Mouse (Mus musculus) CD4-positive, CD25-positive, alpha-beta regulatory T cell, adult 2 months (primary cell): ENCODE data around the gene Gm6588.
A peak's percentile ranks its signal among the peaks of the same experiment; 100 is the strongest.

ENCODE experiments used
- DNase-seq: peaks from one replicate; pipeline ENCODE4 v3.0.0-alpha.2; 2012; ENCODE audit warnings: low read depth, low spot score

Gene Gm6588

DNA sequence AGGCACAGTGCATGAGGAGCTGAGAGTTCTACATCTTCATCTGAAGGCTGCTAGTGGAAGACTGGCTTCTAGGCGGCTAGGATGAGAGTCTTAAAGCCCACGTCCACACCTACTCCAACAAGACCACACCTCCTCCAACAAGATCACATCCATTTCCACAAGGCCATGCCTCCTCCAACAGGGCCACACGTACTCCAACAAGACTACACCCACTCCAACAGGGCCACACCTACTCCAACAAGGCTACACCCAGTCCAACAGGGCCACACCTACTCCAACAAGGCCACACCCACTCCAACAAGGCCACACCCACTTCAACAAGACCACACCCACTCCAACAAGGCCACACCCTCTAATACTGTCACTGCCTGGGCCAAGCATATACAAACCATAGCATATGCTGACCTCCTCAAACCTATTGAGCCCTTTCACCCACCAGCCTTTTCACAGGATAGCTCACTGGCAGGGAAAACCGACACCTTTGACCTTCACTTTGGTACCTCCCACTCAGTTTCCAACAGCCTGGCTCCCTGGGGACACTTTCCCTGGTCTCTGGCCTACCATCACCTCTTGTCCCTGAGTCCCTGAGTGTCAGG is 19.9 kb downstream of the Gm6588 start:
- DNase-seq, result no peak

DNA sequence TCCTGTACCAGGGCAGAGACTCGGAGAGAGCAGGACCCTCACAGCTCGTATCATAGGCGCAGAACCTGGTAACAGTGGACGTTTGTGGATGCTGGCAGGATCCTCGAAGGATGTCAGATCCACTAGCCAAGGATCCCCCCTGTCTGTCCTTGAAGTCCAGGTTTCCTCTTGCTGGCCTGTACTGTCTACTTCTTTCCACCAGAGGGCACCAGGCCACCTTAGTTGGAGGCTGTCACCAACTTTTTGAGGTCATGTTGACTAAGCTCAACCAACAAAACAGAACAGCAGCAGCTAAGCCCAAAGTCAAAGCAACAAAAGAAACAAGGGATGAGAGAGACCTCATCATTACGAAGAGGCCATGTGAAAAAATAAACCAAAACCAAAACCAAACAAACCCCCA is 20.9 kb downstream of the Gm6588 start:
- peak; percentile 40 for DNase-seq

DNA sequence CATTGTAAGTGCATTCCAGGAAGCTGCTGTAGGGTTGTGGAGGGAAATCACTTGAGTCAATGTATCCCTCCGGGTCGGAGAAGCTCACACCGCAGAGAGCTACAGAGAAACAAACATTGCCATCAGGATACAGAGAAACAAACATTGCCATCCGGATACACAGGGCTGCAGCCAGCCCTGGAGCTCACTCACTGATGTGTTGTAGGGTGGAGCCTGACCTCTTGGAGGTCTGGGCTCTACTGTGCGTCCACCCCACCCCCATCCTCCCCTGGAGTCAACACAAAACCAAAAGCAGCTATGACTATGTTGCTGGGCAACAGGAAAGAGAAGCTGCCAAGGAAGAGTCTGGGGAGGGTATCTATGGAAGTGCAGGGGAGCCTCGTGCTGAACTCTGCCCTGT is 24.2 kb downstream of the Gm6588 start:
- DNase-seq, result no peak

DNA sequence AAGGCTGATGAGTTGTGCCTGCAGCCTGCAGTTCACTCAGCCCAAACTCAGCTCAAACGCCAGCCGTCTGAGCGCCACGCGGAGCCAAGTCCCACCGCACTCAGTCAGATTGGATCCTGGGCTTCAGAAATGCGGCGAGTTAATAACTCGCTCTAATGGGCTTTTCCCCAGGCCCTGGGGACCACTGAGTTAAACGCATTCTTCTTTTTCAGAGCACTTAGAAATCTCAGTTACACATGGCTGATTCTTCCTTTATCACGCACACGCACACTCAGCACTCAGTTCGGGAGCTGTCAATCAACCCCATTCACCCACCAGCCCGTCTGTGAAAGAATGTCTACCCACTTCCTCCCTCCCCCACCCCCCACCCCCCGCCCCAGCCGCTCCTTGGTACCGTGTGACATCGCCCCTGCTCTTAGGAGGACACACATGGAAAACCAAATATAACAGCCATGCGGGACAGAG is 32.8 kb downstream of the Gm6588 start:
- DNase-seq, result no peak

DNA sequence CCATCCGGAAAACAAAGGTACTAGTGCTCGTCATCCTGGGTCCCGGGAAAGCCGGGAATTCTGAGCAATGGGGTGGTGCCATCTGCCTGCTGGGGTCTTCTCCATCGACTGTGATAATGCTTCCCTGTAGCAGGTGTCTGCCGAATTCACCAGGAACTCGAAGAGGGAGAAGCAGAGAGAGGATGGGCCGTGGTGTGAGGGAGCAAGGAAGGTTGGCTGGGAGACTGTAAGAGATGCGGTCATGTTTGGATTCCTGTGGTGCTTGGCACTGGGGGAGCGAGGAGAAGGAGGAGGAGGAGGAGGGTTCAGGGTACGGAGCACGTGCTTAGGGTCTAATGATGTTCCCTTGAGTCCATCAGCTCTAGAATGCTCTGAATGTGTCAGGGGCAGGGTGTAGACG is 33.3 kb downstream of the Gm6588 start:
- DNase-seq, result no peak

DNA sequence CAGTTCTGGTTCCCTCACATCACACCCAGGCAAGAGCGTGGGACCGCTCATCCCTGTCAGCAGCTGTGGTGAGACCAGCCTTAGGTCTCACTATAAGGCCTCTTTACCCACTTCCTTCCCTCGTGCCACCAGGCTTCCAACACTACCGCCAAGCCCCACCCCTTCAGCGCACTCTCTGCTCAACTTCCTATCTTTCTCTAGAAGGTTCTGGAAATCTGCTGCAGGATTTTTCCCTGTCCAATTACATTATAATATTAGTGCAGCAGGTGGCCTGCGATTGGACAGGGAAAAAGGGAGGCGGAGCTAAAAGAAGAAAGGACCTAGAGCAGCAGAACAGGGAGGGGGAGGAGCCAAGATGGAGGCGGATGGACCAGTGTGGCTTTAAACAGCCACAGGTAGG is 33.8 kb downstream of the Gm6588 start:
- peak; percentile 25 for DNase-seq

DNA sequence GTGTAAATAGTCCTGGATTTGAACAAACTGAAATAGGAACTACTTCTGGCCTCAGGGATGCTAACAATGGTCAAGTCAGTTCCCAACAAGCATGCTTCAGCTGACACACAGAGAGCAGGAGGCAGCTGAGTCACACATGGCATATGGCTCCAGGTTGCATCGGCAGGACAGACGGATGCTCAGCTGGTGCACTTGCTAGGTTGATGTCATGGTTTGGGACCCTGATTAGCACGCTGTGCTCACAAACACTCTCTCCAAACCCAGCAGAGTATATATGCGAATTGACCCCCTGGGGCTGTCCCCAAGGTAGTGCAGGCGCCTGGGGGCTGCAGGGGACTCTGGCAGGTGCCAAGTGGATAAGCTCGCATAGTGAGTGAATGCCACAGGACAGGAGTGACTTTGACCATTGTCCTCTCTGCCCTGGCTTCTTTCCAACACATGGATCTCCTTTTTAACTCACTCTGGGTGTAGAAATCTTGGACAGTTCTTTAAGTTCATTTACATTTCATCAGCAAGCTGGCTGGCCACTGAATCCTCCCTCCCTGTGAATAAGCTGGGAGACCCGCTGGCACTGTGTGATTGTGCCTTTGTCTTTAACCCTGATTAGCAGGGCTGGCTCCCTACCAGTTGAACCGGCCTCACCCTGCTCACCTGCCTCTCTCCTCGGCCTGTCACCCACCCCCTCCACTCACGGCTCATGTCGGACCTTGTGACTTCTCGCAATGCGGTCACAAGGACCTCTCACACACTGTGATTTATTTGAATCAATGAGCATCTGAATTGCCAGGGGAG is 35.9 kb downstream of the Gm6588 start:
- no peak for DNase-seq

DNA sequence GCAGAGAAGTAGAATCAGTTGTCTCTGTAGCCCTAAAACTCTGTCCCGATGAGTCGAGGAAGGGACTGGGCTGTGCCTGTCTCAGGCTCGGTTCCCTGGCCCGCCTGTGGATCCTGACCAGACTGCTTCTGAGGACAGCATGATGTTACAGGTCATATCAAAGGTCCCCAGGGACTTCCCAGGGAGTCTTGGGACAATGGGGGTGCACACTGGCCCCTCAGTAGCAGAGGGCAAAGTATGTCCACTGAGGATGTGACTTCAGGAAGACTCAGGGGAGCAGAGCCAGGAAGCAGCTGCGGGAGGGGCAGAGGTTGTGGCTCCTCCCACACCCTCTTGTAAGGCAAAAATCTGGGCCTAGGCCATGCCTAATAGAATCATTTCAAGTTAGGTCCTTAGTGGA is 37.2 kb downstream of the Gm6588 start:
- DNase-seq, result no peak

DNA sequence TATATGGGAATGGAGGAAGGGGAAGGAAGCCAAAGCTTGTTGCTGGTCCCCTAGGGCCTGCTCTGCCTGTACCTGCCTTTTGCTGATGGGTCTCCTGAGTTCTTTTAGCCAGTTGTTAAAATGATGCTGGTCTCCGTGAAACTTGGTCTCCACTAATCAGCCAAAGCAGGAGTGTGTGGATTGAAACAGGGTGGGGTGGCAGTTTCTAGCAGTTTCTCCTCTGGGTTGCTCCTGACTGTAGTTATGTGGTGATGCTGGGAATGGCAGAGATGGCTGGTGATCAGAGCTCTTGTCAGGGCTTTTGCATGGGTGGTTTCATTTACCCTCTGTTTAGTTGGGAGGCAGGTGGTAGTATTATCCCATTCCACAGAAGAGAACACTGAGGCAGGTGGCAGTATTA is 38.3 kb downstream of the Gm6588 start:
- no peak for DNase-seq

DNA sequence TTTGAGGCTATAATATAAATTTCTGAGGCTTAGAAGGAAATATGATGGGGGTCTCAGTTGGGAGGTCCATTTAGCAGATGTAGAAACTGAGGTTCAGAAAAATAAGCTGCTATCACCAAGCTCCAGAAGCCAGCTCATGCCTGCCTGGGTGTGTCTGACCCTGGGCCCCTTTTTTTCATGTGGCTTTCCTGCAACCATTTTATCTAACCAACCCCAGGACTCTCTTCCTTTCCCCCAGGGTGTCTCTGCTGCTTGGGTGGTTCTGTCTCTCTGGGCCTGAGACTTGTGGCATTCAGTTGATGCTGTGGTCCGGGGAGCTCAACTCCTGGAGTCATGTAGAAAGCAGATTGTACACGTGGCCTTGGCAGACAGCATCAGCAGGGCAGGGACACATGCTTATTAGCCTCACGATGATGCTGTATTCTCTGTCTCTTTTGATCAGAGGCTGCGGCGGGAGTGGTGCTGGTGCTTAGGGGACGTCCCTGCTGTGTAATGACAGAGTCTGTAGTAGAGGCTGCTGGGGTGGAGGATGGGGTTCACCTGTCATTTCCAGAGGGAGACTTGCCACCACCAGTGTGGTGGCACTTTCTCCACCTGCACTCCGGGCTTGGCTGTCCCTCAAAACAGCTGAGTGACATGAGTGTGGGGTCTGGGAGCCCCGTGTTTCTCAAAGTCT is 39.0 kb downstream of the Gm6588 start:
- DNase-seq, result peak; percentile 40

DNA sequence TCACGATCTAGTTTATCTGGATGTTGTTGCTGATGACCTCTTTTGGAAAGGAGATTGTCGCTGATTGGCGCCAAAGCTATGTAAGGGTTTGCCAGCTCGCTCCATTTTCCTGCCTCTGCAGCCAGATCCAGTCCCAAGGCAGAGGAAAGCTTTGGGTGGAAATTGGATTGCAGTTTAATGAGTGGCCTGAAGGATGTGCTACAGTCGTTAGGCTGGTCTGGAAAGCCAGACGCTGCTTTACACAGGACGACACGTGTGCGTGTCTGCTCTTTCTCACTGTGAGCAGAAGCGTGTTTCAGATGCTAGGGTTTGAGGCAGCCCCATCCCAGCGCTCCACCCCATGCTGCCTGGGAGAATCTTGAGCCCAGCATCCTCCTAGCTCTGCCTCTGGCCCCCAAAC is 42.3 kb downstream of the Gm6588 start:
- no peak for DNase-seq

DNA sequence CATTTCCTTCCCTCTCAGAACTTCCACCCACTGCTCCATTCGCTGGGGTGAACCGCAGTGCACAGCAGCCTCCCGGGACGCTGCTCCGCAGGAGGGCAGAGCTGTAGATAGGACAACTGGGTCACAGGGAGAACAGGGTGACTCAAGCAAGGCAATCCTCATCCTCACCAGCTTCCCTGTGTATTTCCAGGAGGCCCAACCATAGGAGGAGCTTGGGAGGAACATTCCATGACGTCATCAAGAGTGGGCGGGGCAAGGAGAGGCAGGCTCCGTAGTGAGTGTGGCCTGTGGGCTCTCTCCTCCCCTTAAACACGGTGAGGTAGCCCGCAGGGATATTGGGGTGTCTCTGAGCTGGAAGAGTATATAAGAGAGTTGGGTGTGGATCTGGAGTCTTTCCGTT is 44.3 kb downstream of the Gm6588 start:
- no peak for DNase-seq

DNA sequence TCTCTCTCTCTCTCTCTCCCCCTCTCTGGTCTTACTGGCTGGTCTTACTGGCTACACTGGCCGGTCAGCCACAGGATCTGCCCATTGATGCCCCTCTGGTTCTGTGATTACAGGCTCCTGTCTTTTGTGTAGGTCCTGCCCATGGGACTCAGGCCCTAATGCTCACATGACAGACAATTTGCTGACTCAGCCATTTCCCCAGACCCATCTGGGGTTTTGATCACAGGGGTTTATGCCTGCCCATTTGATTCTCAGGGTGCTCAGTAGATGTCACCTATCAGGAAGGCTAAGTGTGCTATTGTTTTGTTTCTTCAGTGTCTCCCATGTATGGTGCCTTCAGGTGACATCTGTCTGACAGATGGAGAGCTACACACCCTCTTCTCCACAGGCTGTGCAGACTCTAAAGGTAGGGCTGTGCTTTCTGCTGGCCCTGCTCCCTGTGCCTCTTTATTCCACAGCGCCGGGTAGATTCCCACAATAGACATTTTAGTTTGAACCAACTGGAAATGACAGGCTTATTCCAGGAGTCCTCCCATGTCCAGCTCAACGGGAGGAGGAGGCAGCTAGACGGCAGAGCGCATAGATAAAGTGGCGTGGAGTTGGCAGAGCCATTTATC is 47.6 kb downstream of the Gm6588 start:
- DNase-seq, result no peak

DNA sequence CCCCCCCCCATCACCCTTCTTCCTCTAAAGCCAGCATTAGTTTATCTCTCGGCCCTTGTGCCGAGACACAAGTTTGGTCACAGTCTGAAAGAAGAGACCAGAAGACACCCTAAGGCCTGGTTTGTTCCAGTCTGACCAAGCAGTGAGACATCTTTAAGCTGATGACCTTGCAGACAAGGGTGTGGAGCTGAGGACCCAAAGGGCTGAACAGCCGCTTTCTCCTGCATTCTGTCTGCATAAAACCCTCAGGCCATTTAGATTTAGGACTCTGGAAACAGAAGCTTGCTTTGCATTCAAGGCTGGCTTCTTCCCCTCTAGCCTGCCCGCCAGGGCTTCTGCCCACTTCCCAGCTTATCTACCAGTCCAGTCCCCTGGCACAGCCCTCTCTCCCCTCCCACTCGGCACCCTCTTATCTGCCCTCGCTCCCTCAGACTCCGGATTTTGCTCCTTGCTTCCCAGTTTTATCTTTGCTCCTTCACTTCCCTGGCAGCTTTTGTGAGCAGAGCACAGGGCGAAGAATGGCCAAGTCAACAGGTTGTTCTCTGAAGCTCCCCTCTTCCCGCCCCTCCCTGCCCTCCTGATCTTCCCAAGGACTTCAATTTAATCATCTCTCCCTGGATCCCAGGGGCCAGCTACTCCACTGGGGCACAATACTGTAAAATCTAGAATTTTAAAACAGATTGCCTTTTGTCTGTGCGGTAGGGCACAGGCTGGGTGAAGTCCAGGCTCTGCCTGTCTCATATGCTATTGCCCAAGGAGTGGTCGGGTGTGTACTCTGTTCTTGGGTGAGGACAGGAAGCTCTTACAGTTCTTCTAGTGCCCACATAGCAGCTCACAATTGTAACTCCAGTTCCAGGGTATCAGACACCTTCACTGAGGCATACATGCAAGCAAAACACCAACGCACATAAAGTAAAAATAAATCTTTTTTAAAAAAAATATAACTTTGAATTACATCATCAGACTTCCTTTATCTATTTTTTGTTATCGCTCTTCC is 50.0 kb downstream of the Gm6588 start:
- no peak for DNase-seq

DNA sequence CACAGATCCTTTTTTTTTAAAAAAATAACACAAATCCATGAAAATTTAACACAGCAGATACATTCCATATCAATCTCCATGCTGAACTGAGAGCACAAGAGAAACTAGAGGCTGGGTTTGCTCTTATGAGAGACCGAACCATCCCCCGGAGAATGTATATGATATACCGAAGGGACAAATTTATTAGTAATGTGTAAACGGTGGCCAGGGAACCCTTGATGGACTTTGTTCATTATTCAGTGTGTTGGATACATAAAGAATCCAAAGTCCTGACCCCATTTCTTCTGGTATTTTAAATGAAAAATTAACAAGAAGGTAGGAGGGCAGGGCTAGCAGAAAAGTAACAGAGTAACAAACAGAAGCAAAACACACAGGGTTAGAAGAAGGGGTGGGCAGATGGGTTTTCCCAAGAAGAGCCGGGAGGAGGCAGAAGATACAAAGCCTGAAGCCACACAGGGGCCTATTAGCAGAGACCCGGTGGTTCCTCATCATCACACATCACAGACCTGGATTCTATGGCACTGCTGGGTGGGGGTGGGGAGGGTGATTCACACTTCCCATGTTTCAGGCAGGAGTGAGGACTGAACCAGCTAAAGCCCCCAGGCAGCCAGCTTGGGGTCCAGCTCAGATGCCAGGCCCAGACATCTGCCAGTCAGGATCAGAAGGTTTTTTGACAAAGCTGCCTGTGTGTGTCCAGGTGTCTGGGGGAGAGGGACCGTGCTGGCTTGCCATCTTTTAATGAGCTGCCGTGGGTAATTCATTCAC is 50.9 kb downstream of the Gm6588 start:
- no peak for DNase-seq
